Mouse (Mus musculus): ENCODE data around the gene Snrnp200. TPM values are rescaled to one million over a fixed set of nuclear protein-coding genes. Genes with fewer than 3 reads are reported as not detected.
"Not testable (repeated sequence)": the region's sequence is repeated elsewhere in the genome, so short reads cannot be mapped to it uniquely, and the experiment has no call there.

Snrnp200 gene
- polyA plus RNA-seq (2015; fragmentation: Nextera tagmentation; extraction: Ambion mirVana) = 18.8 and 20.5 TPM in 2 replicates

DNA sequence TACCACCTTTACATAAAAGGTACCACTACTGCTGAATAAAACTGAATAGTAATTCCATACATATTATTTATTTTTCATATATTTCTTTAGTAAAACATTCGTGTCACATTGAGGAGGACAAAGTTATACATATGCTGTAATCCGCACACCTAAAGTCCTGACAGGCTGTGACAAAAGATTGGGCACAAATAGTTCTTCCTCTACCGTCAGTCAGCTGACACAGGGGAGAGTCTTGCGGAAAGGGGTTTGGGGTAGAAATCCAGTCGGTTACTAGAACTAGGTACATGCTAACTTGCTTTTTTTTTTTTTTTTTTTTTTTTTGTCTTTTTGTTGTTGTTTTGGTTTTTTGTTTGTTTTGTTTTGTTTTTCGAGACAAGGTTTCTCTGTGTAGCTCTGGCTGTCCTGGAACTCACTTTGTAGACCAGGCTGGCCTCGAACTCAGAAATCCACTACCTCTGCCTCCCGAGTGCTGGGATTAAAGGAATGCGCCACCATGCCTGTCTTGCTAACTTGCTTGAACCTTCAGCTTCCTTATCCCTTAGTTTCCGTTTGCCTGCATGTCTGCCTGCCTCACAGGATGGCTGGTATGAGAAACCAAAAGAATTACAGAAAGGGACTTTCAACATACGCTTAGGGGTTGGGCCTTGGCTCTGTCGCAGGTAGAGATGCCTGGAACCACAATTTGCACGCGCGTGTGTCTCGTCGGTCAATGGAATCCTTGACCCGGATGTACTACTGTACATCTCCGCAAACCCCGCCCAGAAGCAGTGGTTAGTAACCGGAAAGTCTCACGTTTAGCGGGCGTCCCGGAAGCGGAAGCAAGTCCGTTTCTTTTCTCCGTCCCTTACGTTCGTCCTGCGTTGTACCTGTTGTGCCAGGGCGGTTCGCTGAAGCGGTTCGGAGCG lies at the start of gene Snrnp200, which contains the start of gene 1810024B03Rik:
Gene Snrnp200, plus strand, starts transcription at position 840 of the 905 bp plus-strand sequence.
Gene 1810024B03Rik, minus strand, starts transcription at position 734 of the 905 bp plus-strand sequence.
- H3K9me3 ChIP-seq (ENCODE audit: low read length) = no peaks in the 10 kb centered on the region
- no peaks in the 10 kb centered on the region for H3K27me3 ChIP-seq (replicated peaks; ENCODE audit: insufficient read depth, low read length)
- peak within 1 kb of the TSS; percentile 78 for H3K9ac ChIP-seq (replicated peaks; ENCODE audit: low read depth)
- peak within 1 kb of the TSS; percentile 62 for H3K4me2 ChIP-seq (replicated peaks; ENCODE audit: low read depth, low read length)
- peak within 1 kb of the TSS; percentile 73 for H3K27ac ChIP-seq (ENCODE audit: low read length)
- DNase-seq (ENCODE audit: low spot score) (peak; percentile 99), ATAC-seq (peak; percentile 99)
- H3K36me3 ChIP-seq (ENCODE audit: insufficient read depth, low read length) = 0 out of 2 replicates have a peak, but pooled peaks cover 11% of the 10 kb centered on the region
- peaks cover 6% of the 10 kb centered on the region; the same call in 1 of the 2 replicates for H3K4me1 ChIP-seq (ENCODE audit: insufficient read depth, low read depth, low read length)
- 9% methylated on average over 36 of the region's 36 CpGs for WGBS
- TF ChIP-seq CTCF (IDR thresholded peaks at IDR 0.05) (no peak), EP300 (IDR thresholded peaks at IDR 0.05) (no peak; the same call in 1 of the 2 replicates)
- H3K4me3 ChIP-seq (ENCODE audit: low read depth, low read length) = peak within 1 kb of the TSS; percentile 78

DNA sequence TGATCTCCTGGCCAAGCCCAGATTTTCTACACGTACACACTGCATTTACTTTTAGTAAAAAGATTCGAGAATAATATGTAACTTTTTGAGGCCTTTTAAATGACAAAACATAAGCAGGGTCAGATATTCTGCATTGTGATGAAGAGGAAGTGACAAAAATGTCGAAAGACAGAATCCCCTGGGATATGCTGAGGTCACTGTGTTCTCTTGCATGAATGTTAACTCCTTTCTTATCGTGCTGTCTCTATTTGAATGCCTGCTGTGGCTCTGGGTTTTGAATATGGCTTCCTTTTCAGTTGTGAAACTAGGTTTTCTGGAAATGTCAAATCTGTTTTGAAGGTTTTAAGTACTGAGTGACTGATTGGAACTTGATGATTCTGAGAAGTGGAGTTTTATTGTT lies 42.5 kb upstream of the Snrnp200 start:
- Histone ChIP-seq H3K9ac (replicated peaks; ENCODE audit: low read depth) (no peak overlapping the region), H3K4me1 (ENCODE audit: insufficient read depth, low read depth, low read length) (no peaks in the 10 kb centered on the region), H3K4me3 (ENCODE audit: low read depth, low read length) (no peak overlapping the region), H3K27me3 (replicated peaks; ENCODE audit: insufficient read depth, low read length) (no peaks in the 10 kb centered on the region), H3K27ac (ENCODE audit: low read length) (no peak overlapping the region), H3K4me2 (replicated peaks; ENCODE audit: low read depth, low read length) (no peak overlapping the region), H3K36me3 (ENCODE audit: insufficient read depth, low read length) (no peaks in the 10 kb centered on the region), H3K9me3 (ENCODE audit: low read length) (no peaks in the 10 kb centered on the region)
- TF ChIP-seq EP300 (IDR thresholded peaks at IDR 0.05) (no peak), CTCF (IDR thresholded peaks at IDR 0.05) (no peak)
- no peak for ATAC-seq
- DNase-seq (ENCODE audit: low spot score) = no peak
- 44% methylated on average over 4 of the region's 4 CpGs for WGBS

DNA sequence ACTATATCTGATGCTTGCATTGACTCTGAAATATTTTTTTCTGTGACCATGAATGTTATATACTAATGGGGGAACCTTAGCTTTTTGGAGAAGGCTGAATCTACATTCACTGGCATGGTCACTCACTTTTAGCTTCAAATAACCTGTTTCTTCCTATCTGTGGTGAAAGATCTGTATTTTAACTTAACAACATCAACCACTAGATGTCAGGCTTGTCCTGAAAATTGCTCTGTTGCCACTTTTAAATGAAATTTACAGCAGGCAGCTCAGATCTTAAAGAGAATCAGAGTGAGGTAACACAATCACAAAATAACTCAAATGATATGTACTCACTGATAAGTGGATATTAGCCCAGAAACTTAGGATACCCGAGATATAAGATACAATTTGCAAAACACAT lies 41.9 kb upstream of the Snrnp200 start:
- peak; percentile 77 for DNase-seq (ENCODE audit: low spot score)
- not testable (repeated sequence) for H3K36me3 ChIP-seq (ENCODE audit: insufficient read depth, low read length); H3K27me3 ChIP-seq (replicated peaks; ENCODE audit: insufficient read depth, low read length); H3K9ac ChIP-seq (replicated peaks; ENCODE audit: low read depth); H3K4me1 ChIP-seq (ENCODE audit: insufficient read depth, low read depth, low read length); H3K4me2 ChIP-seq (replicated peaks; ENCODE audit: low read depth, low read length); H3K27ac ChIP-seq (ENCODE audit: low read length); ATAC-seq; H3K9me3 ChIP-seq (ENCODE audit: low read length); H3K4me3 ChIP-seq (ENCODE audit: low read depth, low read length)
- peak; percentile 63 for TF ChIP-seq CTCF (IDR thresholded peaks at IDR 0.05)
- WGBS = 6% methylated on average over 1 of the region's 1 CpGs

DNA sequence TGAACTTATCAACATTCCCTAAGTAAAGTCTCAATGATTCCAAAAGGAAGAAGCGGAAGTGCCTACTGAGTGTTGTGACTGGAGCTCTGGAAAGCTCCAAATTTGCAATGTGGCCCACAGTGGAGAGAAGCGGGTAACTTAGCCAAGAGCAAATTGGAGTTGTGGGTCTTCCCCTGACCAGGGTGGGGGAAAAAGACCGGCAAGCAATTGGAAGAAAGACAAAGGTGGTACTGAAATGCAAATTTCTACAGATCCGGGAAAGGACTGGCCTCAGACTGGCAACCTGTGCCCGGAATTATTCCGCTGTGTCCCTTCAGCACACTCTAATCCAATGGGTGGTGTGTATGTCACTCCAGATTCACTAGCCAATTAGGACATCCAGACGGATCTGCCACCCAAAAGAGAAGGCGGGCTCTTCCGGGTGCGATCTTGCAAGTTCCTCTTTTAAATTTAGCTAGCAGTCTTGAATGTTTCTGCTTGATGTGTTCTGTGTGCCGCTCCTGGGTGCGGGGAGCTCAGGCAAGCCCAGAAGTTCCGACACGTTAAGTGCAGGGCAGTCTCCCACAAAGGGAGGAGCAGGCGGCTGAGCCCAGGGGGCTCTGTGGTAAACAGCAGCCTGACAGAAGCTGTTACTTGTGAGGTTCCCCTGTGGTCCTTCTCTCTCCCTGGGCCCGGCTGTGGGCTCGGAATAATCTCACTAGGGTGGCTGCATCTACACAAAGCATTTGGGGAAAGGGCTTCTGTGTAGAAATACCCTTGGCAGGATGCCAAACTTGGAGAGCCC lies 25.4 kb upstream of the Snrnp200 start:
- WGBS = 3% methylated on average over 17 of the region's 17 CpGs
- Histone ChIP-seq H3K4me2 (replicated peaks; ENCODE audit: low read depth, low read length) (peak overlapping the region; percentile 65), H3K27ac (ENCODE audit: low read length) (peak overlapping the region; percentile 73), H3K9ac (replicated peaks; ENCODE audit: low read depth) (peak overlapping the region; percentile 58), H3K36me3 (ENCODE audit: insufficient read depth, low read length) (no peaks in the 10 kb centered on the region), H3K9me3 (ENCODE audit: low read length) (no peaks in the 10 kb centered on the region), H3K27me3 (replicated peaks; ENCODE audit: insufficient read depth, low read length) (no peaks in the 10 kb centered on the region), H3K4me3 (ENCODE audit: low read depth, low read length) (peak overlapping the region; percentile 42), H3K4me1 (ENCODE audit: insufficient read depth, low read depth, low read length) (no peaks in the 10 kb centered on the region)
- ATAC-seq (peak; percentile 100), DNase-seq (ENCODE audit: low spot score) (peak; percentile 98)
- TF ChIP-seq EP300 (IDR thresholded peaks at IDR 0.05) (no peak), CTCF (IDR thresholded peaks at IDR 0.05) (no peak)

DNA sequence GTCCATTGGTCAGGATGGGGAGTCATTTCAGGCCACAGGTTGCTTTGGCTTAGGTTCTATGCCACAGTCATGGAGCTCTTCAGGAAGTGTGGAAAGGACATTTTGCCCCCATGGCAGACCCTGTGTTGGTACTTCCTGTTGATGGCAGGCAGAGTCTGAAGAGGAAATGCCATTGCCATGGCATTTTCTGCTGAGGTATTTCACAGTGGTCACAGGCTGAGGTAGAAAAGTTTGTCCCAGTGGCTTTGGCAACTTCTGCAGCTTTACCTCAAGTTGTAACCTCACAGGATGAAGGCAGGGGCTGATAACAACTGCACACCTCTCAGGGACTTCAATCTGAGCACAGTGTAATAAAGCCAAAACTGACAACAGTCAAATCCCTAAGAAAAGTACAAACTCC lies 18.6 kb upstream of the Snrnp200 start:
- no peaks in the 10 kb centered on the region for H3K4me1 ChIP-seq (ENCODE audit: insufficient read depth, low read depth, low read length)
- TF ChIP-seq EP300 (IDR thresholded peaks at IDR 0.05) (no peak), CTCF (IDR thresholded peaks at IDR 0.05) (no peak)
- H3K9me3 ChIP-seq (ENCODE audit: low read length) = no peaks in the 10 kb centered on the region
- DNase-seq (ENCODE audit: low spot score) (no peak), ATAC-seq (no peak)
- H3K27ac ChIP-seq (ENCODE audit: low read length) = no peak overlapping the region
- no peaks in the 10 kb centered on the region for H3K36me3 ChIP-seq (ENCODE audit: insufficient read depth, low read length)
- no peaks in the 10 kb centered on the region for H3K27me3 ChIP-seq (replicated peaks; ENCODE audit: insufficient read depth, low read length)
- H3K9ac ChIP-seq (replicated peaks; ENCODE audit: low read depth) = no peak overlapping the region
- H3K4me3 ChIP-seq (ENCODE audit: low read depth, low read length) = no peak overlapping the region
- no peak overlapping the region for H3K4me2 ChIP-seq (replicated peaks; ENCODE audit: low read depth, low read length)

DNA sequence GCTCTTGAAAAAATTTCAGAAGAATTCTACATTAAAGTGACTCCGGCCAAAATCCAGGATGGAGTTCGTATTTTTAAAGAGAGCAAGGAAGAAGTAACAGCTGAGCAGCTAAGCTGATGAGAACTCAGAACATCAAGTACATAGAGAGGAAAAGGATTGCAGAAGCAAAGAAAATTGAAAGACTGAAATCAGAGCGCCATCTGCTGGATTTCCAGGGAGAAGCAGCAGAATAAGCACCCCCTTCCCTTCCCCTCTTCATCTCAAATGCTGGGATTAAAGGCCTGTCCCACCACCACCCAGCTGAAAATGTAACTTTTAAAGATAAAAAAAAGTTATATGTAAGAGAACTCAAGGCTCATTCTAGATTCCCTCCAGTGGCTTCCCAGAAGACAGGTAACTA lies 3.3 kb upstream of the Snrnp200 start:
- Histone ChIP-seq H3K4me3 (ENCODE audit: low read depth, low read length) (no peak overlapping the region), H3K4me2 (replicated peaks; ENCODE audit: low read depth, low read length) (no peak overlapping the region), H3K9me3 (ENCODE audit: low read length) (no peaks in the 10 kb centered on the region), H3K27ac (ENCODE audit: low read length) (no peak overlapping the region), H3K9ac (replicated peaks; ENCODE audit: low read depth) (no peak overlapping the region), H3K36me3 (ENCODE audit: insufficient read depth, low read length) (no peaks in the 10 kb centered on the region), H3K4me1 (ENCODE audit: insufficient read depth, low read depth, low read length) (peaks cover 6% of the 10 kb centered on the region; the same call in 1 of the 2 replicates), H3K27me3 (replicated peaks; ENCODE audit: insufficient read depth, low read length) (no peaks in the 10 kb centered on the region)
- TF ChIP-seq CTCF (IDR thresholded peaks at IDR 0.05) (peak; percentile 85), EP300 (IDR thresholded peaks at IDR 0.05) (no peak)
- 22% methylated on average over 3 of the region's 3 CpGs for WGBS
- ATAC-seq = no peak
- DNase-seq (ENCODE audit: low spot score) = peak; percentile 85

DNA sequence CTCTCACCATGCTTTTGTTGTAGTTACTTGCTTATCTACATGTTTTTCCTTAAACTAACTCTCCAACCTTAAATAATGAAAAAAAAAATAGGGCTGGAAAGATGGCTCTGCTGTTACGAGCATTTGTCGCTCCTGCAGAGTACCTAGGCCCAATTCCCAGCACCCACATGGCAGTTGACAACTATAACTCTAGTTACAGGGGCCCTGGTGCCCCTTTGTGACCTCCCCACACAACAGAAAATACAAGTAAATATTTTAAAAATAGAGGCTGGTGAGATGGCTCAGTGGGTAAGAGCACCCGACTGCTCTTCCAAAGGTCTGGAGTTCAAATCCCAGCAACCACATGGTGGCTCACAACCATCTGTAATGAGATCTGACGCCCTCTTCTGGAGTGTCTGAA lies 2.2 kb upstream of the Snrnp200 start:
- not testable (repeated sequence) for H3K27ac ChIP-seq (ENCODE audit: low read length); H3K4me3 ChIP-seq (ENCODE audit: low read depth, low read length); H3K4me1 ChIP-seq (ENCODE audit: insufficient read depth, low read depth, low read length); DNase-seq (ENCODE audit: low spot score); H3K27me3 ChIP-seq (replicated peaks; ENCODE audit: insufficient read depth, low read length); H3K36me3 ChIP-seq (ENCODE audit: insufficient read depth, low read length); H3K4me2 ChIP-seq (replicated peaks; ENCODE audit: low read depth, low read length); ATAC-seq; H3K9me3 ChIP-seq (ENCODE audit: low read length); H3K9ac ChIP-seq (replicated peaks; ENCODE audit: low read depth)
- WGBS = 81% methylated on average over 4 of the region's 4 CpGs
